Mouse (Mus musculus) cortical plate, adult 2 months (tissue): ENCODE results near the gene 6430548M08Rik.

Experiments
- CTCF ChIP-seq: fragments of 200-500 bp; IDR thresholded peaks from 2 replicates; pipeline ENCODE4 v1.5.1; 2011; ENCODE audit warnings: mild to moderate bottlenecking, control low read depth, low read length; ENCODE audit not compliant: insufficient read depth; ENCODE audit errors: extremely low read depth
- POLR2A ChIP-seq: fragments of 200-500 bp; IDR thresholded peaks from 2 replicates; pipeline ENCODE4 v1.6.1; 2011; ENCODE audit warnings: mild to moderate bottlenecking, low read length, control low read depth; ENCODE audit not compliant: insufficient read depth; ENCODE audit errors: extremely low read depth

DNA sequence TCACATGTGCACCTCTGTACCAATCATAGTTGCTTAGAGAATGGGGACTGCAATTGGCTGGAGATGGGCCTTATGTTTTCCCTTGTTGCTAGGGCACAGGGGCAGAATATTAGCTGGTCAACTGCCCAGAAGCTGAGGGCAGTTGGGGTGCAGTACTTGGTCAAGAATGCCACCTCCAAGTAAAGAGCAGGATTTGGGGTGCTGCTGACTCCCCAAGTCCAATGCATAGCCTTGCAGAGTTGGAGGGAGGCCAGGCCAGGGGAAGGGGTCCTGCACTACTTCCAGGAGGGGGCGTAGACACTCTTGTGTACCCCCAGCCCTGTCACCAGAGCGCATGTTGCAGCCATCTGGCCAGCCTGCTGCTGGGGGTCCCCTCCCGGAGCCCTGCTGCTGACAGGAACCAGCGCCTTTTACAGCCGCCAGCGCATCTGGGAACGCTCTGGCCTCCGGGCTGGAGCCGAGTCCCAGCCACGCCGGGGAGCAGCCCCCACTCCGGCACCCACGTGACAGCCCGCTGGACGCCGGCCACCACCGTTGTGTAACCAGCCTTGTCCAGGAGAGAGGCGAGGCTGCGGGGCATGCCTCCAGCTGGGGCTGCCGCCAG lies 77.0 kb downstream of the 6430548M08Rik start:
- TF ChIP-seq CTCF, result no peak
- no peak for TF ChIP-seq POLR2A
